Mouse (Mus musculus) kidney, adult 2 months (tissue): ENCODE measurements around the gene Snrnp27.

ENCODE experiments used
- CTCF ChIP-seq: fragments of 200-500 bp; conservative IDR thresholded peaks from 2 replicates; pipeline ENCODE4 v1.5.1; 2011; ENCODE audit warnings: low read depth, mild to moderate bottlenecking, control low read depth, low read length, moderate library complexity, mixed read lengths; ENCODE audit not compliant: insufficient read depth, insufficient read length
- POLR2A ChIP-seq: fragments of 200-500 bp; IDR thresholded peaks from one replicate; pipeline ENCODE4 v1.6.1; 2011; ENCODE audit warnings: low read depth, low read length, control low read depth

GRCm38 (mm10) chr6:86665560-86666307 lies 18.6 kb downstream of the Snrnp27 start:
- TF ChIP-seq POLR2A (no peak), CTCF (no peak)
